Mouse (Mus musculus) kidney, adult 18-20 months (tissue): ENCODE results near the gene Lrrc4.

Experiments
- DNase-seq: peaks from one replicate; pipeline ENCODE4 v3.0.0; 2021

Lrrc4 gene

DNA sequence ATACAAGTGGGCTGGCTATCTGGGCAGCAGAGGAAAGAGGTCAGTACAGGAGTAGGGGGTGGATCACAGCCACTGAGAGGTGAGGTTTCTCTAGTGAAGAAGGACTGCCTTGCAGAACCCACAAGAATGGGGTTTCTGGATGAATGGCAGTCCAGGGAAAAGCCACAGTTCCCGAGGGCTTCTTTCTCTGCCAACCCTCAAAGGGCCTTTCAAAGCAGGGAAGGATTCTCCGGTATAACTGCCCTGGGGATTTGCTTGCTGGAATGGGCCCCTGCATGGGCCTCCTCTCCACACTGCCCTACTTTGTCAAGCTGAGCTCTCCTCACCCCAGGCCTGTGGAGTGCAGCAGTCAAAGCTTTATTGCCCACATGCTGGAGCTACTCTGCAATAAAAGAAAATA is 22.1 kb upstream of the Lrrc4 start:
- no peak for DNase-seq

DNA sequence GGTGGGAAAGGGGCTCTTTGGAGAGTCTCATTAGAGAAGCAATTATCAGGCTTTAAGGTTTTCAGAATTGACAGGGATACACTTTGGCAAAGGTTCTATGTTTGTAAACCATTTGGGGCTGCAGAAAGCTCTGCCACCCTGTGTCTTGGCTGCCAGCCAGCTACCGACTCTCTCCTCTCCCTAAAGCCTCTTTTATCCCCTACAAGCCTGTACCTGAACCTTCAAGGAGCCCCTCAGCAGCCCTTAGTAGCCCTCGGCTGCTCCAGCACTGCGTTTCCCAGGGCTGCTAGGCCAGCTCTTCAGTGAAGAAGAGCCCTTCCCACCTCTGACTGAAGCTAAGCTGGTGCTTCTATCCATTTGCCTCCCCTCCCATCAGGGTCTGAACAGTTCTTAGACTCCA is 21.6 kb upstream of the Lrrc4 start:
- no peak for DNase-seq

DNA sequence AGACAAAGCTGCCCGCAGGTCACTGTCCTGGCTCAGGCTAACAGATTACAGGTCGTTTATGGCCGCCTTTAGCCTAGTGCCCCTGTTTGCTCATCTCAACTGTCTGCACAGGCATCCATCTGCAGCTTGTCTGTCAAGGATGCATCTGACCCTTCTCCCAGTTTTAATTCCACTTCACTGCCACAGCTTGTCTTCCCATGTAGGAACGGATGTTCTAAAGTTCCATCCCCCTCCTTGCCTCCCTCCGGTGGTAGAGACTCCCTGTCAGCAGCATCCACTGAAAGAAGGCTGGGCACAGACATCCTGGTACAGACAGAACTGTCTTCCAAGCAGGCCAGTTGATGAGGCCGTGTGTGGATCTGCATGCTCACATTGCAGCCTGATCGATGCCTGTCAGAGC is 20.8 kb upstream of the Lrrc4 start:
- no peak for DNase-seq

GRCm38 (mm10) chr6:28850326-28850900 is 18.9 kb upstream of the Lrrc4 start:
- no peak for DNase-seq

DNA sequence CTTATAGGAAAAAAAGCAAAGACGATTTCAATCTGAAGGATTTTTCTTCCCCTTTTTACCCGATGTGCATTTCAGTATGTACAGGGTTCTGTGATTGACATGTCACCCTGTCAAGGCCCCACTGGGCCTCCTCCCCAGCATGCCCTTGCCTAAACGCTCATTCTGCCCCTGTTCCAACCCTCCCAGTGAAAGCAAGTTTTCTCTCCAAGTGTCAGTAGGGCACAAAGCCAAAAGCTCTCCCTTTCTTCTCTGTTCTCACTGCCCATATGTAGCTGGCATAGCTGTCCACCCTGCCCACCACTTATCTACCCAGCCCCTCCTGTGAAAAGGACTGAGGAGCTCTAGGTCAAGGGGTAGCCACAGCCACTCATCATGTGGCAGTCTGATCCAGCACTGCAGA is 17.8 kb upstream of the Lrrc4 start:
- DNase-seq = no peak

DNA sequence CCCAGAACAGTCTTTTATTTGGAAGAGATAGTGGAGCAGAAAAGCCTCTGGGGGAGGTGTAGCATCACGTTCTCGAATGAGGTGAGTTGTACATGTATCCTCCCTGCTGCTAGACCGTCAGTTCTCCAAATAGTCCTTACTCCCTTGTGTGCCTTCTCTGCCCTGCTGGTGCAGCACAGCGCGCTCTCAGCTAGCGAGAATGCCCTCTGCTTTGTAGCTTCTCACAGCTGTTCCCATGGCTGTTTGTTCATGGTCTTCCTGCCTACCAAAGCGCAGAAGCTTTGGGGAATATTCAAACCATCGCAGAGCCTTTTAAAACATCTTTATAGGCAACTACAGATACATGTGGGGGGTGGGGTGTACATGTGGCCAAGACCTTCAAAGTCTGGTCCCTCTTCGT is 17.3 kb upstream of the Lrrc4 start:
- no peak for DNase-seq

GRCm38 (mm10) chr6:28848285-28848794 is 16.8 kb upstream of the Lrrc4 start:
- no peak for DNase-seq

DNA sequence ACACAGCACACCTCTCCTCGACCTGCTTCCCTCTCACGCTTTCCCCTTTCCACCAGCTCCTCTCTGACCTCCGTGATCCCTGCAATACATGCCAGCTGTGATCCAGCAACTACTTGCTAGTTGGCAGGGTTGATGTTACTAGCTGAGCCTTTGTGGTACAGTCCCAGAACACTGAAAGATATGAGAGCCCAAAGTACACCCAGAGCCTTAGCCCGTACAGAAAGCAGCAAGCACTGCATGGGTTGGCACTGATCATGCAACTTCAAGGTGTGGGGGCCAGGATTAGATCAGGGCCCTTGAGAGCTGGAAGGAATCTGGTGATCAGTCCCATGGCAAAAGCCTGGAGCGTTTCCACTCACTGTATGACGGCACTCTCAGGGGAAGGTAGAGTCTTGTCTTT is 16.1 kb upstream of the Lrrc4 start:
- no peak for DNase-seq

DNA sequence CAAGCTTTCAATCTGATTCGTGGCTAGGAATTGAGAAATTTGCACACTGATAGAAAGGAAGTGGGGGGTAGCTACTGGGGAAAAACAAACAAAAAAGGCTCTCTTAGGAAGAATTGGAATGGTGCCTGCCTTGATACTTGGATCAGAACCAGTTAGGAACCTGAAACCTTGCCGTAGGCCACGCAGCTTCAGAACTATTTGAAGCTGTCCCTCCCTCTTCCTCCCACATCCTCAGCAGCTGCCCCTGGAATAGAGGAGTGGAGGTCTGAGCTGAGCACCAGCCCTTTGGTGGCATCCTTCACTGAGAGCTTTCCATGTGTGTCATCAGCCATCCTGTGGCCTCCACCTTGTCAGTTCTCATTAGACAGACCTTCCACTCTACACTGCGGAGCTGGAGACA is 14.1 kb upstream of the Lrrc4 start:
- DNase-seq = no peak

GRCm38 (mm10) chr6:28842375-28843276 is 11.1 kb upstream of the Lrrc4 start:
- no peak for DNase-seq

GRCm38 (mm10) chr6:28841569-28841968 is 10.0 kb upstream of the Lrrc4 start:
- DNase-seq = no peak

- no peak for DNase-seq
Observed at GRCm38 (mm10) chr6:28836600-28836999, 5.1 kb upstream of the Lrrc4 start.

- DNase-seq = no peak
Observed at GRCm38 (mm10) chr6:28834046-28834445, 2.5 kb upstream of the Lrrc4 start.

GRCm38 (mm10) chr6:28833380-28833822 is 1.9 kb upstream of the Lrrc4 start:
- DNase-seq = peak; percentile 14

DNA sequence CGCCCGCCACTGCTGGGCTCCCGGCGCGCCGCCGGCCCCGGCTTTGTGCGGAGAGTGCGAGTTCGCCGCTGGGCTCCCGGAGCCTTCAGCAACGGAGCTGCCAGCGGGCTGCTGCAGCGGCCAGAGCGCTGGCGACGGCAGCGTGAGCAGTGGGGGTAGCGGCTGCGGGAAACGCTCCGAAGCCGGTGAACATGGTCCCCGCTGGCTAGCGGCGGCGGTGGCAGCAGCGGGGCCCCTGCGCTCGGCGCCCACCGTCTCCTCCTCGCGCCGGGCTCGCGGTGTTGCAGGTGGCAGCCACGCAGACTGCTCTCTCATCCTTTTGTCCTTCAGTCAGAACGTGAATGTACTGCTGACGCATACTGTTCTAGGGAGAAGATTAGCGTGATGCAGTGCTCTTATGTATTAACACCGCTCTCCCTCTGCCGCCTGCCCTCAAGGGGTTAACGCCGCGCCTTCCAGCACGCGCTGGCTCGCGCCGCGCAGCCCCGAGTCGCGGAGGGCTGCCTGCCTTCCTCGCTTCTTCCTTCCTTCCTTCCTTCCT is 1.3 kb upstream of the Lrrc4 start:
- DNase-seq = peak; percentile 21

DNA sequence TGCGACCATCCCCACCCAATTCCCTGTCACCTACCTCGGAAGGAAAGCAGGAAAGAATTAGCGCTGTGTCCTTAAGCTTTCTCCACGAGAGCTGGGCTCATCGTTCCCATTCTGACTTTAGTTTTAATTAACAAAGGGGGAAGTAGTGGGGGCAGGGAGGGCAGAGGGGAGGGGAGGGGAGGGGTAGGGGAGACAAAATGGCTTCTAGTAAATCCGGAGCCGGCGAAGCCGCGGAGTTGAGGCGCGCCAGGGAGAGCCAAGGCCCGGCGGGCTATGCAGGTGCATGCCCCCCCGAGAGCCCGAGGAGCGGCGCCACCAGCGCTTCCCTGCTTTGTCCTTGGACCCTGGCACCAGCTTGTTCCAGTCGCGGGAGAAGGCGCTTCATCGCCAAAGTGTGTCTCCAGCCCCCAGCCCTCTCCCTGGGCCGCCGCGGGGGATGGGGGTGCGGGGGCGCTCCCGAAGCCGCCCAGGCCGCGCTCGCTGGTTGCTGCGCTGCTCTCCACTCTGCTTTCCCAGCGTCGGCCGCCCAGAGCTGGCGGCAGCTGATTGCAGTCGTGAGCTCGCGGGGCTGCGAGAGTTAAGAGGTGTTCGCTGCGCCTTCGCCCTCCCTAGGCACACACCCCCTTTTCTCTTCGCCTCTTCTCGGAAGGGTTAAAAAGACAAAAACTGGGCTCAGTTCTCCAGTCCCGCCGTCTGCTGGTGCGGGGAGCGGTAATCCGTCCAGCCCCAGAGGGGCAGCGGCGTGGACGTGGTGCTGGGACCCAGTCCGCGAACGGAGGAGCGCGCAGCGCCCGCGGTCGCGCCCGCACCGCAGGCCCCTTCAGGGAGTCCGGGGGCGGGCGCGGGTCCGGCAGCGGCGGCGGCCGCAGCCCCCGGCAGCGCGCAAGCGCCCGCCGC is 555 bp upstream of the Lrrc4 start:
- peak; percentile 26 for DNase-seq

- no peak for DNase-seq
Observed at GRCm38 (mm10) chr6:28830306-28830705, 1.2 kb downstream of the Lrrc4 start.

GRCm38 (mm10) chr6:28828593-28828992 is 3.0 kb downstream of the Lrrc4 start:
- no peak for DNase-seq

DNA sequence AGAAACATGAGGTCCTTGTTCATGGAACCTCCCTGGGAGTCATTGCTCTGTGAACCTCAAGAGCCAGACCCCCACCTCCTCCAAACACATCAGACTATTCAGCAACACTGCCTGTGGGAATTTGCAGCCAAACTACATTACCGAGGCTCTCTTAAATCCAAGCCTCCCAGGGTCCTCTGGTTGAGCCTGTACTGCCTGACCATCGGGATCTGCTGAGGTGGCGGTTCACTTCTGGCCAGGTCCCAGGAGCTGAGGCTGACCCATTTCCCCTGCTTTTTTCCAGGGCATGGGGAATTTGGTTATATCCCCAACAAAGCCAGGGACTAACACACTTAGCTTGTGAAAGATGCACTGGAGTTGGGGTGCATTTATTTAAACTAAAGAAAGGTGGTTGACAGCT is 4.0 kb downstream of the Lrrc4 start:
- no peak for DNase-seq

GRCm38 (mm10) chr6:28826689-28827389 is 4.7 kb downstream of the Lrrc4 start:
- no peak for DNase-seq

DNA sequence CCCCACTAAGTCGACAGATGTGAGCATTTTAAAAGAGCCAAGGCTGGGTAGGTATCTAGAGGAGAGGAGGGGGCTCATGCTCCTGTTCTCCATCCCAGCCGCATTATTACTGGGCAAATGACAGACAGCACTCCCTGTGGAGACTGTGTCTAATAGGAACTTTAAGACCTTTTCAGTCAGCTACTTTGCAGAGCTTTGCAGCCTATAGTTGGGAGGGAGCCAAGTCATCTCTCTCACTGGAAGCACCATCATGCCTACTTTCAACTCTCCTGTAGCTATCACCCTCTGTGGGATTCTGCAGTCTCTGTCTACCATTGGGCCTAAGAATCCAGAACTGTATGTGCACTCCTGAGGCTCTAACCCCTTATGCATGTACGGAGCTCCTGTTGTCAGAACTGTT is 5.7 kb downstream of the Lrrc4 start:
- no peak for DNase-seq

DNA sequence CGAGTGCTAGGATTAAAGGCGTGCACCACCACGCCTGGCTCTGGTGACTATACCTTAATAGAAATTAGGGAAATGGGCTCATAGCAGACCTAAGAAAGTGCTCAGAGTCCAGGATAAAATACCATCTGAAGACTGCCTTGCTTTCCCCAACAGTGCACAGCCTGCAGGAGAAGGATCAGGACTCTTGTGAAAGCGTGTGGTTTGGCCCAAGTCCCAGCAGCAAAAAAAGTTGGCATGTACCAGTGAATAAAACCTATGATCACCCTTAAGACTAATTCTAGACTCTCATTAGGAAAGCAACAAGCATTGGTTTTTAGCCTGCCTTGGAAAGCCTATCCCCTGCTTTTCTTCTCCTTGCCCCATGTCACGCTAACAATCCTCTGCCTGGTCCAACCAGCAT is 7.7 kb downstream of the Lrrc4 start:
- DNase-seq = no peak
